Mouse (Mus musculus) intestine, embryonic 16.5 days (tissue): ENCODE results near the gene Rtn3. TPM values are rescaled to one million over a fixed set of nuclear protein-coding genes. Genes with fewer than 3 reads are reported as not detected.

ENCODE experiments used
- ATAC-seq: fragments of 200-750 bp; cut with Nextera tagmentation; 2 replicates; pipeline ENCODE4 v1.8.0; 2017; ENCODE audit warnings: moderate TSS enrichment, moderate library complexity
- H3K27ac ChIP-seq: fragments of 300-500 bp; sonication (generic); 2 replicates; pipeline ENCODE4 v1.5.1; 2014; ENCODE audit warnings: mild to moderate bottlenecking, low read length
- H3K27me3 ChIP-seq: fragments of 300-500 bp; sonication (generic); replicated peaks from 2 replicates; pipeline ENCODE4 v1.6.1; 2014; ENCODE audit warnings: low read length, control low read depth, mixed read lengths; ENCODE audit not compliant: control insufficient read depth, insufficient read depth
- H3K36me3 ChIP-seq: fragments of 300-500 bp; sonication (generic); 2 replicates; pipeline ENCODE4 v1.6.1; 2014; ENCODE audit warnings: low read length, control low read depth; ENCODE audit not compliant: control insufficient read depth, insufficient read depth
- H3K4me1 ChIP-seq: fragments of 300-500 bp; sonication (generic); 2 replicates; pipeline ENCODE4 v1.6.1; 2014; ENCODE audit warnings: low read length, control low read depth, mixed read lengths; ENCODE audit not compliant: control insufficient read depth, insufficient read depth
- H3K4me2 ChIP-seq: fragments of 300-500 bp; sonication (generic); 2 replicates; pipeline ENCODE4 v1.6.1; 2014; ENCODE audit warnings: low read depth, low read length, control low read depth
- H3K4me3 ChIP-seq: fragments of 300-500 bp; sonication (generic); 2 replicates; pipeline ENCODE4 v1.5.1; 2014; ENCODE audit warnings: mild to moderate bottlenecking, low read length
- H3K9ac ChIP-seq: fragments of 300-500 bp; sonication (generic); 2 replicates; pipeline ENCODE4 v1.6.1; 2014; ENCODE audit warnings: low read depth, low read length
- H3K9me3 ChIP-seq: fragments of 300-500 bp; sonication (generic); 2 replicates; pipeline ENCODE4 v1.6.1; 2016; ENCODE audit warnings: low read length, control low read depth; ENCODE audit not compliant: control insufficient read depth
- WGBS: fragments of 180-500 bp; shearing (Covaris S2); extraction: QIAGEN DNeasy Blood & Tissue Kit; methylation state at CpG from one replicate; pipeline ENCODE4 v1.1.7; 2014; 5-methylcytosine and 5-hydroxymethylcytosine counted together
- polyA plus RNA-seq: library from polyadenylated mRNA; unstranded; fragments of >200 nt; fragmentation: Nextera tagmentation; extraction: Ambion mirVana; gene quantifications from 2 replicates; pipeline ENCODE4 v1.2.1, GENCODE M21; 2015

Gene Rtn3
- polyA plus RNA-seq, 1 experiment from 2014 or later: 127 TPM

DNA sequence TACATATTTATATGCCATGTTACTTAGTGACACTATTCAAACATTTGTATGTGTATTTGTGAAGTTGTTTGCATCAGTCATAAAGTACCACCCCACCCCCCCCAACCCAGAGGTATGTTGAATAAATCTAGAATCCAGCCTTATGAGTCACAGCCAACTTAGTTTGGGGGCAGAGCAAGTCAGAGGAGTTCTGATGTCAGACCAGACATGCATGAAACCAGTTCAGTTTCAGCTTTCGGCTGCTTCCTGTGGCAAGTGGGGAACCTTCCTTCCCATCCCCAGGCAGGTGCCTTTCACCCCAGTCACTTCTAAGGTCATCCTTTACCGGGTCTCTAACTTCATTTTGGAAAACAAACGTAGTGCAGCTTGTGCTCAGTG is 57.7 kb downstream of the Rtn3 start:
- no peak overlapping the region for H3K4me3 ChIP-seq

DNA sequence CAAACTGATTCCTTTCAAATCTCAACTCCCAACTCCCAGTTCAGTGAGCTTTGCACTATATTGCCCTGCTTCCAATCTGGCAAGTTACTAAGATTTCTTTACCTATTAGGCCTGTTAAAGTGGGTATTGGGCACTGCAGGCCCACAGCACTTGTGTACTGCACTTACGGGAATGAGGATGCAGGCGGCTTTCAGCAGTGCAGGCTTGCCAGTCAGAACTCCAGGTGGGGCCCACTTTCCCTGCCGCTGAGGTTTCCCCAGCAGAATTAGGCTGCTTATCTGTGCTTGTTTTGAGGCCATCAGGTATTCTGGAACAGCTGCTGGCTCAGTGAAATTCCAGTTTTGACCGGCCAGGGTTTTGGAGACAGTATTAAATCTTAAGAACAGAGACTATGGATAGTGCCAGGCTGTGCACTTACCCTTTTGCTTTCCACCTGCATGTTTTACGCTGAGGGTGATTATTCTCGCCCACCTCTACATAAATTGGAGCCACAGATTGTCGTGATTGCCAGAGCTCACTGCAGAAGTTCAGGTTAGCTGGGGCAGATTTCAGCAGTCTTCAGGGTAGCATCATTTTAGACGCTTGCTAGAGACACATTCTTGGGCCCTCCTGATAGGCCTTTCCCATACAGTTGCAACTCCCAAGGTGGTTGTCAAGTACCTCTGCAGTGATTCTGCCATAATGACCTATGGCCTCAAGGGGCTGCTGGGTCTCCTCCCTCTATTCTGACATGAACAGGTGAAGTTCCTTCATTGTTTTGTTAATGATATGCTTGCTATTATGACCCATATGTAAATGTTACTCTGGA is 58.3 kb downstream of the Rtn3 start:
- no peak overlapping the region for H3K4me3 ChIP-seq
- 60% methylated on average over 8 of the region's 8 CpGs for WGBS
- H3K9ac ChIP-seq: no peak overlapping the region
- H3K27ac ChIP-seq: 0 out of 2 replicates have a peak overlapping the region, but pooled peaks have one; percentile 10
- H3K4me1 ChIP-seq: peaks cover 52% of the 10 kb centered on the region
- H3K27me3 ChIP-seq: no peaks in the 10 kb centered on the region
- no peak for ATAC-seq
- no peaks in the 10 kb centered on the region for H3K9me3 ChIP-seq
- H3K36me3 ChIP-seq: peaks cover 18% of the 10 kb centered on the region
- no peak overlapping the region for H3K4me2 ChIP-seq

More for the DNA sequence above, 57.7 kb downstream of the Rtn3 start:
- H3K4me2 ChIP-seq: no peak overlapping the region
- H3K36me3 ChIP-seq: peaks cover 21% of the 10 kb centered on the region
- H3K9ac ChIP-seq: no peak overlapping the region
- no peaks in the 10 kb centered on the region for H3K9me3 ChIP-seq
- H3K27ac ChIP-seq: no peak overlapping the region
- H3K4me1 ChIP-seq: peaks cover 46% of the 10 kb centered on the region
- no peaks in the 10 kb centered on the region for H3K27me3 ChIP-seq
- WGBS: 43% methylated on average over 3 of the region's 3 CpGs
- ATAC-seq: no peak

DNA sequence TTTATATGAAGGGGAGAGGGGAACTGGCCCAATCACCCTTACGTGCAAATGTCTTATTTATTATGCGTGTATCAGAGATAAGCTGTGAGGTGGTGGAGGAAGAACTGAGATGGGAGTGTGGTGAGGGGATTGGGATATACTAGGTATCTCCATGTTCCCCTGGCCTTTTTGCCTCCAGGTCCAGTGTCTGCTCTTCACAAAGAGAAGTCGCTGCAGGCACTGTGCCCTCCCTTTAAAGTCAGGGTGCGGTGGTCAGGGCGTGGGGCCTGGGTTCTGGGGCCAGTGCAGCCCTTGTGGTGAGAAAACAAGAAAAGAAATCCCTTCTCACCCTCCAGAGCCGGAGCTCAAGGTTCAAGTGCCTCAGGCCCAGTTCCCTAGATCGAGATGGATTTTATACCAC is 59.0 kb downstream of the Rtn3 start:
- Histone ChIP-seq H3K36me3 (peaks cover 18% of the 10 kb centered on the region), H3K4me1 (peaks cover 59% of the 10 kb centered on the region), H3K27ac (no peak overlapping the region), H3K4me3 (no peak overlapping the region), H3K9me3 (no peaks in the 10 kb centered on the region), H3K4me2 (peak overlapping the region; percentile 35; the same call in 1 of the 2 replicates), H3K27me3 (no peaks in the 10 kb centered on the region), H3K9ac (no peak overlapping the region)
- 75% methylated on average over 7 of the region's 7 CpGs for WGBS
- no peak for ATAC-seq

DNA sequence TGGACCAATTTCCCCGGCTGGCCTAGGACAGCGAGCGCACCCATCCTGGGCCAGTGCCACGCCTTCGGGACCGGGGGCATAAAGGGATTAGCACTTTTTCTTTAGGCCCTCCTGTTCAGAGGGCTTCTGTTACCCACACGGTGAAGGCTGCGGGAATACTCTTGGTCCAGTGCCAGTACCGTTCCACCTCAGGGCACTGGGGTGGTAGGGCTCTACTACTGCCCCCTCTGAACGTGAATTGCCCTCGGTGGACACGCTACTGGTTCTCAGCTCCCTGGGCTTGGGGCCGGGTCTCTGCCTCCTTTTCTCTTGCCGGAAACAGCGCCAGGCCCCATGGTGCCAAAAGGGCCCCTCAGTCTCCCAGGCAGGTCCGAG is 59.4 kb downstream of the Rtn3 start:
- Histone ChIP-seq H3K27ac (peak overlapping the region; percentile 38), H3K9me3 (no peaks in the 10 kb centered on the region), H3K27me3 (no peaks in the 10 kb centered on the region), H3K9ac (peak overlapping the region; percentile 46), H3K4me2 (peak overlapping the region; percentile 35), H3K36me3 (peaks cover 18% of the 10 kb centered on the region), H3K4me1 (peaks cover 64% of the 10 kb centered on the region), H3K4me3 (peak overlapping the region; percentile 15)
- WGBS: 41% methylated on average over 16 of the region's 16 CpGs
- ATAC-seq: no peak

DNA sequence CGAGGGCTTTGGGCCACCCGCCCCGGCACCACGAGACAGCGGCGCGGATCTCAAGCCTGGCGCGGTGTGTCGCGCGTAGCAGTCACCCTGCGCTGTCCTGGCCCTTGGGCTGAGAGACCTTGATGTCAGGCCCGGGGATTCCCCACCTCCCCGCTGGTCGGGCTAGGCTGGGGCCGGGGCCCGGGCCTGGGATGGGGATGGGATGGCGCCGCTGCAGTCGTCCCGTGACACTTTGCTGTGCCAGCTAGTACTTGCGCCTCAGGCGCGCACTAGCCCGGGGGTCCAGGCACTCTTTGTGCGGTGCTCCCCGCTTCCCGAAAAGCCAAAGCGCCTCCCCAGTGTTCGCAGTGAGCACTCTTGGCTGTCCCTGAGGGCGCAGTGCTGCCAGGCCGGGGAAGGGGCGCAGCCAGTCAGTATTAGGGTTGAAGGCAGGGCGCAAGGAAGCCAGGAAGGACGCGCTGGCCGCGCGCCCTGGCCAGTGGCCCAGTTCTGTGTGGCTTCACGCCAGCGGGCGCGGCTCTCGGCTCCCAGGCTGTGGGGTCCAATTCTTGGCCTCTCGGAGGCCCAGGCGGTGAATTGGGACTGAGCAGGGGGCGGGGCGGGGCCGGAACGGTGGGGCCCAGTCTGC is 59.9 kb downstream of the Rtn3 start:
- Histone ChIP-seq H3K36me3 (peaks cover 16% of the 10 kb centered on the region), H3K9me3 (no peaks in the 10 kb centered on the region), H3K4me3 (peak overlapping the region; percentile 15), H3K4me2 (peak overlapping the region; percentile 35), H3K9ac (peak overlapping the region; percentile 46), H3K4me1 (peaks cover 65% of the 10 kb centered on the region), H3K27ac (peak overlapping the region; percentile 38), H3K27me3 (no peaks in the 10 kb centered on the region)
- peak; percentile 81 for ATAC-seq
- WGBS: 26% methylated on average over 51 of the region's 51 CpGs

DNA sequence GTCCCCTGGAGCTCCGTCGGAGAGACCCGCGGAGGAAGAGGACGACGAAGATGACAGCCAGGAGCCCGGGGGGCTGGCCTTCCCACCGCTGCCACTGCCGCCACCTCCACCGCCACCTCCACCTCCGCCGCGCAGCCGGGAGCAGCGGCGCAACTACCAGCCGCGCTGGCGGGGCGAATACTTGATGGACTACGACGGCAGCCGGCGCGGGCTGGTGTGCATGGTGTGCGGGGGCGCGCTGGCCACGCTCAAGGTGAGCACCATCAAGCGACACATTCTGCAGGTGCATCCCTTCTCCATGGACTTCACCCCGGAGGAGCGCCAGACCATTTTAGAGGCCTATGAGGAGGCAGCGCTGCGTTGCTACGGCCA is 60.4 kb downstream of the Rtn3 start:
- Histone ChIP-seq H3K4me3 (no peak overlapping the region; the same call in 1 of the 2 replicates), H3K27ac (peak overlapping the region; percentile 38), H3K36me3 (peaks cover 12% of the 10 kb centered on the region), H3K27me3 (no peaks in the 10 kb centered on the region), H3K4me1 (peaks cover 65% of the 10 kb centered on the region), H3K4me2 (peak overlapping the region; percentile 35), H3K9me3 (no peaks in the 10 kb centered on the region), H3K9ac (peak overlapping the region; percentile 46)
- ATAC-seq: no peak
- 30% methylated on average over 34 of the region's 35 CpGs for WGBS

DNA sequence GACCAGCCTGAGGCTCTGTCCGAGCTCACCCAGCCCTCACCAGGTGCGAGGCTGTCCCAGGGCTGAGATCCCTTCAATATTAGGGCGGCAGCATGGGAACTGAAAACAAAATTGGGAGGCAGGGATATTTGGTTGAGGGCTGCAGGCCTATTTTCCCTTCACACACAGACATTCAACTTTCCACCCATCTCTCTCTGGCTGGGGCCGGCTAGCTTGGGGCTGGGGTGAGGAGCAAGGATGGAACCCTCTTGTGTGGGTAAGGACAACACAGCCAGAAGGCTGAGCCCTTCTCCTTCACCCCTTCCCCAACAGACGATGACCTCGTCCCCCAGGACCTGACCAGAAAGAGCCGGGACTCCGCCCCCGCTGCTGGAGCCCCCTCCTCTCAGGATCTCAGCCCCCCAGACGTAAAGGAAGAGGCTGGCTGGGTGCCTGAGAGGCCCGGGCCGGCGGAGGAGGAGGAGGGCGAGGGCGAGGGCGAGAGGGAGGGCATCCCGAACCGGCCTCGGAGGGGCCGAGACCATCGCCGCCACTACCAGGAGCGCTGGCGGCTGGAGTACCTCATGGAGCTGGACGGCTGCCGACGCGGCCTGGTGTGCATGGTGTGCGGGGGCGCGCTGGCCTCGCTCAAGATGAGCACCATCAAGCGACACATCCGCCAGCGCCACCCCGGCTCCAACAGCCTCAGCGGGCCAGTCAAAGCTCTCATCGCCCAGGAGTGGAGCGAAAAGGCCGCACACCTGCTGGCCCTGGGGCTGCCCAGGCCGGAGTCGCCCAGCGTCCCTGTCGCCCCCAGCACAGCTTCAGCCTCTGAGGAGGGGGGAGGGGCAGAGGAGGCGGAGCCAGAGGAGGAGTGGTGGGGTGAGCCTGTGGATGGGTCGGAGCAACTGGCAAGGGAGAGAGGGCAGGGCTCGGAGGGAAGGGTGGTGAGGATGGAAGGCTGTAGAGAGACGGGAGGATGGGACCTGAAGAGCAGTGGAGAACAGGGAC is 61.2 kb downstream of the Rtn3 start:
- 0 out of 2 replicates have a peak, but pooled peaks have one; percentile 2 for ATAC-seq
- Histone ChIP-seq H3K4me2 (peak overlapping the region; percentile 35), H3K4me1 (peaks cover 65% of the 10 kb centered on the region), H3K27me3 (no peaks in the 10 kb centered on the region), H3K36me3 (peaks cover 12% of the 10 kb centered on the region), H3K9ac (peak overlapping the region; percentile 30), H3K4me3 (no peak overlapping the region), H3K9me3 (no peaks in the 10 kb centered on the region), H3K27ac (peak overlapping the region; percentile 45)
- 33% methylated on average over 48 of the region's 48 CpGs for WGBS

DNA sequence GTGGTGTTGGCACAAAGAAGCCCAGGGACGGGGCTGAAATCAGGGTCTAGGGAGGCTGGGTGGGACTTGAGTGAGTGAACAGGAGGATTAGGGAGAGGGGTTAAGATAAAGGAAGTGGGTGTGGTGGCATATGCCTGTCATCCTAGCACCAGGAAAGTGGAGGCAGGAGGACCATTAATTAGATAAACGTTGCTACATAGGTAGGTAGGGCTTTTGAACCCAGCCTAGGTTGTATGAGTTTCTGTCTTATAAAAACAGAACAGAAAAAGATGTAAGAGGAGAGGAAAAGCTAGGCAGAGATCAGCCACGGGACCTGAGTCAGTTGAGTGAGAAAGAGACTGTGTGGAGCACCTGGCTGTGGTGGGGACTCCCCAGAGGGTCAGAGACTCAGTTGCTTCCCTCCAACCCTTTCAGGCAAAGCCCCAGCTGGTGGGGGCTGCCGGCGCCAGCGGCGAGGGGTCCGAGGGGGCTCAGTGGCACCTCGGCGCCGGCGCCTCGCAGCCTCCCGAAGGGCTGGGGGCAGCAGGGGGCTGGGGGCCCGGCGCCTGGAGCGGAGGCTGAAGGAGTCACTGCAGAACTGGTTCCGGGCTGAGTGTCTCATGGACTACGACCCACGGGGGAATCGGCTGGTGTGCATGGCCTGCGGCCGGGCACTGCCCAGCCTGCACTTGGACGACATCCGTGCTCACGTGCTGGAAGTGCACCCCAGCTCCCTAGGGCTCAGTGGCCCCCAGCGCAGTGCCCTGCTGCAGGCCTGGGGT is 62.1 kb downstream of the Rtn3 start:
- H3K4me1 ChIP-seq: peaks cover 68% of the 10 kb centered on the region
- H3K27ac ChIP-seq: peak overlapping the region; percentile 9
- no peaks in the 10 kb centered on the region for H3K9me3 ChIP-seq
- H3K36me3 ChIP-seq: peaks cover 11% of the 10 kb centered on the region
- peak overlapping the region; percentile 30; the same call in 1 of the 2 replicates for H3K9ac ChIP-seq
- H3K4me3 ChIP-seq: no peak overlapping the region
- 58% methylated on average over 27 of the region's 27 CpGs for whole genome bisulfite sequencing
- no peak overlapping the region for H3K4me2 ChIP-seq
- no peak for ATAC-seq
- no peaks in the 10 kb centered on the region for H3K27me3 ChIP-seq
